Mouse (Mus musculus): ENCODE data around the gene Olfr193. TPM values are rescaled to one million over a fixed set of nuclear protein-coding genes. Genes with fewer than 3 reads are reported as not detected.
"Not testable (repeated sequence)": the region's sequence is repeated elsewhere in the genome, so short reads cannot be mapped to it uniquely, and the experiment has no call there.

Olfr193 gene
- total RNA-seq (2022), result not detected

- no peak for DNase-seq (ENCODE audit: low spot score in 2 of 2)
Observed at GRCm38 (mm10) chr16:59111781-59112180, at the start of gene Olfr193. Olfr193 (minus strand) TSS chr16:59111881.

GRCm38 (mm10) chr16:59151996-59152395 lies 40.3 kb upstream of the Olfr193 start:
- DNase-seq (ENCODE audit: low spot score in 2 of 2), result no peak

- no peak for DNase-seq (ENCODE audit: low spot score in 2 of 2)
Observed at GRCm38 (mm10) chr16:59146746-59147145, 35.1 kb upstream of the Olfr193 start, which contains the start of gene Olfr195. Olfr195 (plus strand) TSS chr16:59147046.

GRCm38 (mm10) chr16:59141105-59141504 lies 29.4 kb upstream of the Olfr193 start:
- no peak for DNase-seq (ENCODE audit: low spot score in 2 of 2)

- no peak for DNase-seq (ENCODE audit: low spot score in 2 of 2)
Observed at GRCm38 (mm10) chr16:59130740-59131139, 19.1 kb upstream of the Olfr193 start.

- no peak for DNase-seq (ENCODE audit: low spot score in 2 of 2)
Observed at GRCm38 (mm10) chr16:59120969-59121368, 9.3 kb upstream of the Olfr193 start, which contains the start of gene Olfr194. Olfr194 (minus strand) TSS chr16:59121069.

GRCm38 (mm10) chr16:59108522-59108921 lies 3.2 kb downstream of the Olfr193 start:
- not testable (repeated sequence) for DNase-seq (ENCODE audit: low spot score in 2 of 2)

GRCm38 (mm10) chr16:59105312-59105711 lies 6.4 kb downstream of the Olfr193 start:
- no peak for DNase-seq (ENCODE audit: low spot score in 2 of 2)

- DNase-seq (ENCODE audit: low spot score in 2 of 2), result not testable (repeated sequence)
Observed at GRCm38 (mm10) chr16:59089722-59090121, 22.0 kb downstream of the Olfr193 start, which contains the start of gene Olfr191. Olfr191 (minus strand) TSS chr16:59089822.

GRCm38 (mm10) chr16:59081113-59081512 lies 30.6 kb downstream of the Olfr193 start:
- not testable (repeated sequence) for DNase-seq (ENCODE audit: low spot score in 2 of 2)

GRCm38 (mm10) chr16:59077905-59078304 lies 33.8 kb downstream of the Olfr193 start, which contains the start of gene Olfr190:
Olfr190 (minus strand) TSS chr16:59078005.
- DNase-seq (ENCODE audit: low spot score in 2 of 2), result no peak

- no peak for DNase-seq (ENCODE audit: low spot score in 2 of 2)
Observed at GRCm38 (mm10) chr16:59073520-59073919, 38.2 kb downstream of the Olfr193 start.

- DNase-seq (ENCODE audit: low spot score in 2 of 2), result no peak
Observed at GRCm38 (mm10) chr16:59071755-59072154, 39.9 kb downstream of the Olfr193 start.

- DNase-seq (ENCODE audit: low spot score in 2 of 2), result not testable (repeated sequence)
Observed at GRCm38 (mm10) chr16:59062411-59062810, 49.3 kb downstream of the Olfr193 start.

Other genes with a start within 250 kb of the Olfr193 start
- not detected for gene Olfr177, start 237.1 kb downstream of the Olfr193 start, total RNA-seq (2022)
- not detected for gene Olfr178, start 219.8 kb downstream of the Olfr193 start, total RNA-seq (2022)
- gene Olfr181, start 183.1 kb downstream of the Olfr193 start, total RNA-seq (2022), result not detected
- gene Olfr180, start 182.5 kb downstream of the Olfr193 start, total RNA-seq (2022), result not detected
- gene Olfr183, start 116.5 kb downstream of the Olfr193 start, total RNA-seq (2022), result not detected
- gene Olfr186, start 81.6 kb downstream of the Olfr193 start, total RNA-seq (2022), result not detected
- gene Olfr187, start 72.1 kb downstream of the Olfr193 start, total RNA-seq (2022), result not detected
- gene Olfr190, start 33.9 kb downstream of the Olfr193 start, total RNA-seq (2022), result not detected
- not detected for gene Olfr191, start 22.1 kb downstream of the Olfr193 start, total RNA-seq (2022)
- not detected for gene Olfr194, start 9.2 kb upstream of the Olfr193 start, total RNA-seq (2022)
- not detected for gene Olfr195, start 35.2 kb upstream of the Olfr193 start, total RNA-seq (2022)
- not detected for gene Olfr196, start 58.6 kb upstream of the Olfr193 start, total RNA-seq (2022)
- not detected for gene Olfr198, start 91.7 kb upstream of the Olfr193 start, total RNA-seq (2022)
- not detected for gene Olfr199, start 107.9 kb upstream of the Olfr193 start, total RNA-seq (2022)
- not detected for gene Olfr201, start 160.8 kb upstream of the Olfr193 start, total RNA-seq (2022)
- gene Olfr202, start 174.9 kb upstream of the Olfr193 start, total RNA-seq (2022), result not detected
- gene Olfr203, start 187.0 kb upstream of the Olfr193 start, total RNA-seq (2022), result not detected
- not detected for gene Olfr204, start 206.4 kb upstream of the Olfr193 start, total RNA-seq (2022)
- gene Olfr205, start 219.3 kb upstream of the Olfr193 start, total RNA-seq (2022), result not detected
- gene Olfr206, start 237.4 kb upstream of the Olfr193 start, total RNA-seq (2022), result not detected

All from gastrocnemius, adult 8-10 months (tissue).